In the genomic region with DNA sequence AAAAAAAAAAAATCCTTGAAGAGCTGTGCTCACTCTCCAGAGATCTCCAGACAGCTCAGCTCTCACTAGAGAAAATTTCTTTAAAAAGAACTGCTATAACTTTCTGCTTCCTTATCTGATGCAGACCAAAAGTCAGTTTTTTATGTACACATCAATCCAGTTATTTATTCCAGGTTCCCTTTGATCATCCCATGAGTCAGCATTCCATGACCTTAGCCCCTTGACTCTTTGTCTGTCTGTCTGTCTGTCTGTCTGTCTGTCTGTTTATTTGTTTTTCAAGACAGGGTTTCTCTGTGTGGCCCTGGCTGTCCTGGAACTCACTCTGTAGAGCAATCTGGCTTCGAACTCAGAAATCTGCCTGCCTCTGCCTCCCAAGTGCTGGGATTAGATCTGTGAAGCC, we compare ENCODE assay signal across 46 mouse cellular contexts. TPM values are rescaled to one million over a fixed set of nuclear protein-coding genes. Genes with fewer than 3 reads are reported as not detected.
"Had no signal": no experiment of that assay in that cellular context is flagged by ENCODE, and none has a peak within 500 bp of the region (broad histone marks: within the 10 kb centered on the region; RNA-seq: fewer than 3 reads in every experiment).

No protein-coding gene starts in this region.

- H3K36me3 ChIP-seq: limb, embryonic 10.5 days; limb, embryonic 13.5 days; liver, embryonic 13.5 days; liver, embryonic 15.5 days; lung, embryonic 15.5 days had no signal

- H3K27ac ChIP-seq: limb, embryonic 10.5 days; limb, embryonic 12.5 days; limb, embryonic 13.5 days; limb, embryonic 15.5 days; liver, embryonic 13.5 days; liver, embryonic 14.5 days; liver, embryonic 15.5 days; lung, embryonic 15.5 days; macrophage; midbrain, embryonic 10.5 days; midbrain, embryonic 12.5 days; midbrain, embryonic 13.5 days; midbrain, embryonic 15.5 days; neural tube, embryonic 12.5 days; neural tube, embryonic 13.5 days had no signal

- H3K27me3 ChIP-seq: limb, embryonic 12.5 days; limb, embryonic 13.5 days; limb, embryonic 15.5 days; liver, embryonic 13.5 days; liver, embryonic 15.5 days; lung, embryonic 15.5 days; midbrain, embryonic 12.5 days; midbrain, embryonic 13.5 days; midbrain, embryonic 15.5 days; neural tube, embryonic 12.5 days; neural tube, embryonic 13.5 days had no signal

- H3K9me3 ChIP-seq: limb, embryonic 10.5 days; limb, embryonic 12.5 days; limb, embryonic 13.5 days; limb, embryonic 15.5 days; liver, embryonic 13.5 days; liver, embryonic 15.5 days; lung, embryonic 15.5 days; megakaryocyte, embryonic 14.5 days; midbrain, embryonic 10.5 days; midbrain, embryonic 12.5 days; midbrain, embryonic 13.5 days; midbrain, embryonic 15.5 days; neural tube, embryonic 12.5 days; neural tube, embryonic 13.5 days had no signal

- ATAC-seq: liver, postnatal 0 days; lung, postnatal 0 days; midbrain, embryonic 13.5 days; midbrain, embryonic 15.5 days; midbrain, embryonic 16.5 days had no signal

- DNase-seq: left cerebral cortex, postnatal 4 days; liver; liver, embryonic 13.5 days; liver, postnatal 0 days; lung, adult 18-20 months; lung, adult 2 months; lung, embryonic 14.5 days; lung, postnatal 14 days; lung, postnatal 36 days; lung, postnatal 4 days; midbrain, embryonic 14.5 days had no signal

- H3K9ac ChIP-seq: limb, embryonic 12.5 days; limb, embryonic 13.5 days; limb, embryonic 15.5 days; liver, embryonic 13.5 days; liver, embryonic 14.5 days; liver, embryonic 15.5 days; liver, postnatal 0 days; lung, embryonic 14.5 days; lung, embryonic 15.5 days; midbrain, embryonic 12.5 days; midbrain, embryonic 13.5 days; midbrain, embryonic 15.5 days; neural tube, embryonic 12.5 days; neural tube, embryonic 13.5 days had no signal

- H3K4me1 ChIP-seq: limb, embryonic 12.5 days; midbrain, embryonic 10.5 days; midbrain, embryonic 12.5 days; midbrain, embryonic 13.5 days; midbrain, embryonic 15.5 days; neural tube, embryonic 12.5 days; neural tube, embryonic 13.5 days had no signal

- H3K4me2 ChIP-seq: limb, embryonic 12.5 days; limb, embryonic 13.5 days; limb, embryonic 15.5 days; liver, embryonic 11.5 days; liver, embryonic 13.5 days; liver, embryonic 15.5 days; lung, embryonic 14.5 days; lung, embryonic 15.5 days; midbrain, embryonic 11.5 days; midbrain, embryonic 12.5 days; midbrain, embryonic 13.5 days; midbrain, embryonic 15.5 days; neural tube, embryonic 12.5 days; neural tube, embryonic 13.5 days had no signal

- H3K4me3 ChIP-seq: limb, embryonic 10.5 days; limb, embryonic 12.5 days; limb, embryonic 13.5 days; limb, embryonic 15.5 days; liver, embryonic 13.5 days; liver, embryonic 15.5 days; lung, embryonic 15.5 days; megakaryocyte, embryonic 14.5 days; midbrain, embryonic 10.5 days; midbrain, embryonic 12.5 days; midbrain, embryonic 13.5 days; midbrain, embryonic 15.5 days; myocyte; neural tube, embryonic 12.5 days; neural tube, embryonic 13.5 days had no signal

RNA-seq across cellular contexts. Expression of a gene that starts 6.7 kb away (rescaled TPM):
- total RNA-seq: monocyte, adult 5-6 weeks had no signal

RNA-seq across cellular contexts. Expression of a gene that starts 14.6 kb away (rescaled TPM):
- polyA plus RNA-seq: macrophage had no signal

RNA-seq across cellular contexts. Expression of a gene that starts 18.9 kb away (rescaled TPM):
- total RNA-seq: left cerebral cortex, adult 8-10 months; left cerebral cortex, postnatal 10 days; left cerebral cortex, postnatal 14 days; left cerebral cortex, postnatal 25 days; left cerebral cortex, postnatal 36 days; left cerebral cortex, postnatal 4 days; megakaryocyte progenitor cell, adult 5-6 weeks; megakaryocyte, adult 5-6 weeks; megakaryocyte-erythroid progenitor cell, adult 5-6 weeks; midbrain, postnatal 0 days; monocyte, adult 5-6 weeks had no signal
- polyA plus RNA-seq: limb, embryonic 10.5 days; limb, embryonic 11.5 days; limb, embryonic 12.5 days; limb, embryonic 13.5 days; limb, embryonic 14.5 days; limb, embryonic 15.5 days; liver, embryonic 11.5 days; liver, embryonic 13.5 days; liver, embryonic 14.5 days; liver, embryonic 15.5 days; liver, embryonic 16.5 days; liver, postnatal 0 days; lung, adult 2 months; lung, embryonic 14.5 days; lung, embryonic 15.5 days; lung, embryonic 16.5 days; lung, postnatal 0 days; macrophage; midbrain, embryonic 10.5 days; midbrain, embryonic 11.5 days; midbrain, embryonic 12.5 days; midbrain, embryonic 13.5 days; midbrain, embryonic 14.5 days; midbrain, embryonic 15.5 days; midbrain, embryonic 16.5 days; midbrain, postnatal 0 days; myocyte; neural tube, embryonic 11.5 days; neural tube, embryonic 12.5 days; neural tube, embryonic 13.5 days had no signal

RNA-seq across cellular contexts. Expression of a gene that starts 23.2 kb away (rescaled TPM):
- total RNA-seq: left cerebral cortex, adult 8-10 months; left cerebral cortex, postnatal 10 days; left cerebral cortex, postnatal 14 days; left cerebral cortex, postnatal 36 days; left cerebral cortex, postnatal 4 days; megakaryocyte progenitor cell, adult 5-6 weeks; megakaryocyte, adult 5-6 weeks; megakaryocyte-erythroid progenitor cell, adult 5-6 weeks; midbrain, postnatal 0 days; monocyte, adult 5-6 weeks had no signal
- polyA plus RNA-seq: limb, embryonic 10.5 days; limb, embryonic 11.5 days; limb, embryonic 12.5 days; limb, embryonic 13.5 days; limb, embryonic 14.5 days; limb, embryonic 15.5 days; liver, embryonic 11.5 days; liver, embryonic 13.5 days; liver, embryonic 14.5 days; liver, embryonic 15.5 days; liver, embryonic 16.5 days; liver, postnatal 0 days; lung, adult 2 months; lung, embryonic 14.5 days; lung, embryonic 15.5 days; lung, embryonic 16.5 days; lung, postnatal 0 days; macrophage; midbrain, embryonic 10.5 days; midbrain, embryonic 11.5 days; midbrain, embryonic 12.5 days; midbrain, embryonic 13.5 days; midbrain, embryonic 14.5 days; midbrain, embryonic 15.5 days; midbrain, embryonic 16.5 days; midbrain, postnatal 0 days; myocyte; neural tube, embryonic 11.5 days; neural tube, embryonic 12.5 days; neural tube, embryonic 13.5 days had no signal
